Mouse (Mus musculus): ENCODE results near the gene Rpl22. TPM values are rescaled to one million over a fixed set of nuclear protein-coding genes. Genes with fewer than 3 reads are reported as not detected.

The Rpl22 gene
- total RNA-seq, 2 experiments from 2014 or later = 161 to 162 TPM

- intact Hi-C loops (cut with DNase I) = no loop called here
- DNase-seq (ENCODE audit: low spot score in 2 of 2) = no peak
These were observed 3.1 kb downstream of the Rpl22 start for GRCm38 (mm10) chr4:152328691-152329090.

- intact Hi-C loops (cut with DNase I) = loop anchor here (5.0 kb wide), 2 partner anchors 49 to 99 kb away; no protein-coding TSS in a partner anchor
- peak in 1 of 2 experiments; percentile 67 for DNase-seq (ENCODE audit: low spot score in 2 of 2)
These were observed 7.4 kb downstream of the Rpl22 start for GRCm38 (mm10) chr4:152332952-152333351.

DNA sequence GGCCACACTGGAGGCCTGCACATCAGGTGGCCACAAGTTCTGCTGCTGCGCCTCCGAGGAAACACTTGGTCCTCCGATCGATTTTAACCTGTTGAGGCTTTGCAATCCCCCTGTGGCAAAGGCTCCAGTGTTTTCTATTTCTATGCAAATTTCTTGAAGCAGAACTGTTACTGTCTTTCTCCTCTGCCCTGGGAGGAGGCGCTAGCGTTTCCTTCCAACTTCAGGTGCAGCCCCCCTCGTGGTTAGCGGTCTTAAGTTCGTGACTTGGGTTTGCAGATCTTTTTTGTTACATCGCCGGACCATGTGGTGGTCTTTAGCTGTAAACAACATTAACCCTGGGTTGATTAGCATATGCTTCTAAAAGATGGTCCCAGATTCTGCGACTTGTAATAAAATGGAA, 8.0 kb downstream of the Rpl22 start:
- DNase-seq (ENCODE audit: low spot score in 2 of 2) = no peak
- intact Hi-C loops (cut with DNase I) = loop anchor here (5.0 kb wide), 2 partner anchors 49 to 99 kb away; no protein-coding TSS in a partner anchor

GRCm38 (mm10) chr4:152337772-152338171, 12.2 kb downstream of the Rpl22 start:
- intact Hi-C loops (cut with DNase I) = loop anchor here (5.0 kb wide), 1 partner anchor 155 kb away; no protein-coding TSS in a partner anchor
- DNase-seq (ENCODE audit: low spot score in 2 of 2) = no peak

- intact Hi-C loops (cut with DNase I) = loop anchor here (5.0 kb wide), 1 partner anchor 154 kb away; no protein-coding TSS in a partner anchor
- peak; percentile 72 to 80 for DNase-seq (ENCODE audit: low spot score in 2 of 2)
These were observed 13.1 kb downstream of the Rpl22 start, which contains the start of gene Chd5 for GRCm38 (mm10) chr4:152338419-152339292. Gene Chd5 (plus strand): TSS chr4:152338651.

GRCm38 (mm10) chr4:152339293-152339790, 13.8 kb downstream of the Rpl22 start:
- intact Hi-C loops (cut with DNase I) = loop anchor here (5.0 kb wide), 1 partner anchor 153 kb away; no protein-coding TSS in a partner anchor
- DNase-seq (ENCODE audit: low spot score in 2 of 2) = no peak

GRCm38 (mm10) chr4:152340584-152341284, 15.2 kb downstream of the Rpl22 start:
- intact Hi-C loops (cut with DNase I) = no loop called here
- DNase-seq (ENCODE audit: low spot score in 2 of 2) = no peak

GRCm38 (mm10) chr4:152343296-152343695, 17.8 kb downstream of the Rpl22 start:
- intact Hi-C loops (cut with DNase I) = no loop called here
- DNase-seq (ENCODE audit: low spot score in 2 of 2) = no peak

DNA sequence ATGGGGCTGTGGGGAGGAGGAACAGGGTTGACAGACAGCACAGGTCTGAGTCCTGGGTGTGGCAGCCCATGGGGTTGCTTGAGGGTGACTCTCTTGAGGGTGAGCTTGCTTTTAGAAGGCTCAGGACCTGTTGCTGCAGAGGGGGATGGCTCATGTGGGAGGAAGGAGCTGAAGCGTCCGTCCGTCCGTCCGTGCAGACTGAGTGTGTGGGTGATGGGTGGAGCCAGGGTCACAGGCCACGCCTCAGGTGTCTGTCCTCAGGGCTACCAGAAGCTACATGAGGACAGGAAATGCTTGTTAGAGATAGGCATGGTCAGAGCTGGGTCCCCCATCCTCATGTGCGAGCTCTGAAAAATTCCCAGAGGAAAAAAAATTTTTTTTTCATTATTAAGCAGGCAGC, 19.1 kb downstream of the Rpl22 start:
- intact Hi-C loops (cut with DNase I) = loop anchor here (5.0 kb wide), 1 partner anchor 133 kb away; the partner anchor contains the start of genes Kcnab2 and Nphp4

DNA sequence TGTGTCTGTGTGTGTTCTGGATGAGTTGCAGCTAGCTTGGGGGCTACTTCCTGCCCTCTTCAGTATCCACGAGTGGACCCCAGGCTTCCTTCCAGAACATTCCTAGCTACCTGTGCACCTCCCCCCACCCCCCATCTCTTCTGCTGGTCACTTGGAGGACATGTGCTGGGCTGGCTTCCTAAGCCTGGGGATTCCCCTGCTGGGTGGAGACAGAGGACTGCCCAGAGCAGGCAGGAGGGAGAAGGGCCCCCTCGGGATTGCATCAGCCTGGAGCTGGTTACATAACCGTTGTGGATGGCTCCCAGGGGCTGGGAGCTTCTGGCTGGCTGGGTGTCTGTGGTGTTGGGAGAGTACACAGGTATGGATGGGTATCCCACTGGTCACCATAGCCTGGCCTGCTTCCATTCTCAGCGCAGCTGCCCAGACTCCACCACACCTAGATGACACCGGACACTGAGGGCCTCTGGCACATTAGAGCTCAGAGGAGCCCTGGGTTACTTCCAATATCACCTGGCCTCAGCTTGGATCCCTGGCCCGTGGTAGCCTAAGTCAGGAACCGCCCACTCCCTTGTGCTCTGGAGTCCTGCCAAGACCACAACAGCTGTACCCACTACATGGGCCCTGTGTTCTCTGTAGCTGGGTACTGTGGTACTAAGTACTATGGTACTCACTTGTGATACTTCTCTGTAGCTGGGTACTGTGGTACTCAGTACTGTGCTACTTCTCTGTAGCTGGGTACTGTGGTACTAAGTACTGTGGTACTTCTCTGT, 19.8 kb downstream of the Rpl22 start:
- intact Hi-C loops (cut with DNase I) = loop anchor here (5.0 kb wide), 1 partner anchor 132 kb away; the partner anchor contains the start of genes Kcnab2 and Nphp4
- DNase-seq (ENCODE audit: low spot score in 2 of 2) = peak; percentile 63 to 64

More for the DNA sequence above, 19.1 kb downstream of the Rpl22 start:
- DNase-seq (ENCODE audit: low spot score in 2 of 2) = no peak

DNA sequence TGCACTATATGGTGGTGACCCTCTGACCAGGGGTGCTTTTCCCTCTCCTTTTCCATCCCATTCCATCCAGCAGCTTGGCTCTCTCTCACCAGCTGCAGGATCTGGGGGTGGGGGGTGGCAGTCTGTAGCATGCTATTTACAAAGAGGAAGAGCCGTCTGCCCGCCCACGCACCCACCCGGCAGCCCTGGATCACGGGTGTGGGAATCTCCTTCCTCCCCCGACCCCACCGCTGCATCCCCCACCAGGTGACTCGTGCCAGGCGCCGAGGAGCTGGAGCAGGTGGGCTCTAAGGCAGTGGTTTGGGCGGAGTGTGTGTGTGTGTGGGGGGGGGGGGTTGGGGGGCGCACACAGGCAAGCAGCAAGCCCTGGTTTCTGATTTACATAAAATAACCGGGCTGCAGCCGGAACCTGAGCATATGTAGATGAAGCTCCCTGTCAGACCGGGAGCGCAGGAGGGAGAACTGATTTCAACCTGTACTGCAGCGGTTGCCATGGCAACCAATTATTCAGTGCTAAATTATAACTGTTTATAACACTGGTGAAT, 24.4 kb downstream of the Rpl22 start:
- DNase-seq (ENCODE audit: low spot score in 2 of 2) = peak; percentile 70 to 72
- intact Hi-C loops (cut with DNase I) = loop anchor here (5.0 kb wide), 1 partner anchor 127 kb away; the partner anchor contains the start of genes Kcnab2 and Nphp4

- intact Hi-C loops (cut with DNase I) = no loop called here
These were observed 25.3 kb downstream of the Rpl22 start for GRCm38 (mm10) chr4:152350722-152351421.

GRCm38 (mm10) chr4:152351422-152352305, 26.1 kb downstream of the Rpl22 start:
- DNase-seq (ENCODE audit: low spot score in 2 of 2) = peak in 1 of 2 experiments; percentile 56
- intact Hi-C loops (cut with DNase I) = no loop called here

More at GRCm38 (mm10) chr4:152350722-152351421, 25.3 kb downstream of the Rpl22 start:
- peak; percentile 59 to 62 for DNase-seq (ENCODE audit: low spot score in 2 of 2)

DNA sequence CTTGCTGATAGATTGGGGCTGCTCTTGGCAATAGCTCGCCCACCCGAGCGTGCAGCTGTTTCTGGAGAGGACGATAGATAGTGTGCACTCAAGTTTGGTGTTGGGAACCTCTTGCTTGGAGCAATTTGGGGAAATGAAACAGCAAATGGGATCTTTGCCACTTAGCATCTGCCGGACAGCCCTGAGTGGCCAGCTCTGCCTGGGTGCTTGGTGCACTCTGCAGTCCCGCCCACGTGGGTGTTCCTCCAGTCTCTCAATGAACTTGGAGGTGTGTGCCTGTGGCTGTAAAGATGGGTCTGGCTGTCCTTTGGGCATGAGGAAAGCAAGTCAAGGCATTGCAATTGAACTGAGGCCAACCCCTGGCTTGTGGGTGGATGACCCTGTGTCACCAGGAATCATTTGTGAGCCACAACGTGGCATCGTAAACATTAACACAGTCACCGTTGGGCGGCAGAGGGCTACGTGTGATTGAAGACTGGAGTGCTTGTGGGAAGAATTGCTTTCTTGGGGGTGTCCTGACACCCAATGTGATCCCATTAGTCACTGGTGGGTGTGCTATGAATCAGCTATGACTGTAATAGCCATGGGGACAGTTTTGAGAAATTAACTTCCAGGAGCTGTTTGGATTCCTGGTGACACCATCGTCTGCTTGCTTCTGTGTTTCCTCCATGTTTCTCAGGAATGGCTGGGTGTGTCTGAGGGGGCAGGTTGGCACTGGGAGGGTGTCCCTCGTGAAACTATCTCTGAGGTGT, 28.5 kb downstream of the Rpl22 start:
- intact Hi-C loops (cut with DNase I) = no loop called here
- no peak for DNase-seq (ENCODE audit: low spot score in 2 of 2)

DNA sequence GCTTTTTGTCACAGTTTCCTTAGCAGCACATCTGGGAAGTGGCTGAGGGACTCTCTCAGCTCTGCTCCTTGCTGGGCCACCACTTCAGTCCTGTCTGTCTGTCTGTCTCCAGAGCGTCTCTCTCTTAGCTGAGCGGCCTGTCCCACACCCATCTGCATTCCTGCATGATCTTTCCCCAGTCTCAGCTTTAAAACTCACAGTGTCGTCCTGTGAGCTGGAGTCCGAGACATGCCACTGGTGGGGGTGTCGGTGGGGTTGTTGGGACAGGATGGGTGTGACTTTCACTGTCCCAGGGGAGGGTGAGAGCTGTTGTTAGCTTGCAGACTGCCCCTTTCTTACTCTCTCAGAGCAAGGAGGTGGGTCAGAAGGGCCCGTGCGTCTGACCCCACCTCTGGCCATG, 30.1 kb downstream of the Rpl22 start:
- intact Hi-C loops (cut with DNase I) = no loop called here

DNA sequence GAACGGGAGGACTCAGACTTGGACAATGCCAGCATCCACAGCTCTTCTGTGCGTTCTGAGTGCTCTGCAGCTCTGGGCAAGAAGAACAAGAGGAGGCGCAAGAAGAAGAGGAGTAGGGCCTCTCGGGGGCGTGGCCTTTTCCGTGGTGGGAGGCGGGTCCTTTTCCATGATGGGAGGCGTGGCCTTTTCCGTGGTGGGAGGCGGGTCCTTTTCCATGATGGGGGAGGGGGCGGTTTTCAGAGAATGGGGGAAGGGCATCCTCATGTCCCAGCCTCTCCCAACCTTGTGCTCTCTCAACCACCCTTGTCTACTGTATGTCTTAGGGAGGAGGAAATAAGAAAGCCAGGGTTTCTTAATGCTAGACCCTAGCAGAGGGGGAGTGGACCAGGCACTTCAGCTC, 34.2 kb downstream of the Rpl22 start:
- no peak for DNase-seq (ENCODE audit: low spot score in 2 of 2)
- intact Hi-C loops (cut with DNase I) = no loop called here

More for the DNA sequence above, 30.1 kb downstream of the Rpl22 start:
- no peak for DNase-seq (ENCODE audit: low spot score in 2 of 2)

All from left cerebral cortex, postnatal 36 days (tissue).